Mouse (Mus musculus) left cerebral cortex, adult 8-10 months (tissue): ENCODE data around the gene Tspo. TPM values are rescaled to one million over a fixed set of nuclear protein-coding genes. Genes with fewer than 3 reads are reported as not detected.
A peak's percentile ranks its signal among the peaks of the same experiment; 100 is the strongest.

Source experiments
- DNase-seq, 2 experiments: peaks; one replicate each; pipeline ENCODE4 v3.0.0; 2022; ENCODE audit warnings: low spot score in 2 of 2
- total RNA-seq, 4 experiments: library from RNA; stranded (reverse); gene quantifications; 2 replicates each; pipeline ENCODE4 v1.2.4; 2022

Tspo gene
- total RNA-seq, 4 experiments from 2014 or later, result 8.7 to 12.8 (median 10.5) TPM

- DNase-seq, result no peak
Measured at GRCm38 (mm10) chr15:83541647-83542287, 21.6 kb upstream of the Tspo start.

GRCm38 (mm10) chr15:83546029-83546428, 17.4 kb upstream of the Tspo start:
- no peak for DNase-seq

GRCm38 (mm10) chr15:83547144-83547543, 16.2 kb upstream of the Tspo start:
- DNase-seq, result no peak

GRCm38 (mm10) chr15:83550137-83550536, 13.3 kb upstream of the Tspo start:
- no peak for DNase-seq

GRCm38 (mm10) chr15:83553831-83554230, 9.6 kb upstream of the Tspo start:
- no peak for DNase-seq

GRCm38 (mm10) chr15:83555161-83555974, 8.0 kb upstream of the Tspo start:
- DNase-seq, result peak; percentile 78 to 80

- DNase-seq, result no peak
Measured at GRCm38 (mm10) chr15:83560941-83561477, 2.4 kb upstream of the Tspo start.

GRCm38 (mm10) chr15:83562626-83563270, 644 bp upstream of the Tspo start:
- DNase-seq, result peak in 1 of 2 experiments; percentile 72

- no peak for DNase-seq
Measured at GRCm38 (mm10) chr15:83563857-83564651, 662 bp downstream of the Tspo start.

GRCm38 (mm10) chr15:83565434-83565833, 2.0 kb downstream of the Tspo start:
- DNase-seq, result no peak

- no peak for DNase-seq
Measured at GRCm38 (mm10) chr15:83566006-83566405, 2.6 kb downstream of the Tspo start.

GRCm38 (mm10) chr15:83567728-83568127, 4.3 kb downstream of the Tspo start:
- DNase-seq, result no peak

GRCm38 (mm10) chr15:83568544-83568943, 5.2 kb downstream of the Tspo start:
- DNase-seq, result no peak

GRCm38 (mm10) chr15:83569682-83570081, 6.3 kb downstream of the Tspo start:
- DNase-seq, result no peak

GRCm38 (mm10) chr15:83570641-83571040, 7.2 kb downstream of the Tspo start:
- no peak for DNase-seq

- no peak for DNase-seq
Measured at GRCm38 (mm10) chr15:83571636-83572035, 8.2 kb downstream of the Tspo start.

GRCm38 (mm10) chr15:83572132-83572531, 8.7 kb downstream of the Tspo start:
- no peak for DNase-seq

GRCm38 (mm10) chr15:83573606-83574005, 10.2 kb downstream of the Tspo start:
- no peak for DNase-seq

GRCm38 (mm10) chr15:83574731-83575351, 11.4 kb downstream of the Tspo start:
- no peak for DNase-seq

- DNase-seq, result no peak
Measured at GRCm38 (mm10) chr15:83575543-83575942, 12.2 kb downstream of the Tspo start.

GRCm38 (mm10) chr15:83576651-83577050, 13.3 kb downstream of the Tspo start:
- no peak for DNase-seq
